ENCODE assay signal across 24 mouse cellular contexts in genomic region chr5:128958916-128959315, GRCm38 (mm10). TPM values are rescaled to one million over a fixed set of nuclear protein-coding genes. Genes with fewer than 3 reads are reported as not detected.
"Had no signal": no experiment of that assay in that cellular context is flagged by ENCODE, and none has a peak within 500 bp of the region (broad histone marks: within the 10 kb centered on the region; RNA-seq: fewer than 3 reads in every experiment).

No protein-coding gene starts in this region.

- H3K27ac ChIP-seq: embryonic facial prominence, embryonic 10.5 days; embryonic facial prominence, embryonic 12.5 days; embryonic facial prominence, embryonic 13.5 days; embryonic facial prominence, embryonic 15.5 days; forebrain, embryonic 10.5 days; forebrain, embryonic 12.5 days; forebrain, embryonic 13.5 days; forebrain, embryonic 15.5 days; gastrocnemius, adult 2 months; heart, adult 2 months had no signal

- H3K4me3 ChIP-seq: embryonic facial prominence, embryonic 10.5 days; embryonic facial prominence, embryonic 12.5 days; embryonic facial prominence, embryonic 13.5 days; embryonic facial prominence, embryonic 15.5 days; erythroblast, embryonic 14.5 days; forebrain, embryonic 10.5 days; forebrain, embryonic 12.5 days; forebrain, embryonic 13.5 days; forebrain, embryonic 15.5 days; gastrocnemius, adult 2 months; heart, adult 2 months had no signal

- H3K4me1 ChIP-seq: embryonic facial prominence, embryonic 10.5 days; embryonic facial prominence, embryonic 12.5 days; embryonic facial prominence, embryonic 13.5 days; embryonic facial prominence, embryonic 15.5 days; forebrain, embryonic 10.5 days; forebrain, embryonic 12.5 days; forebrain, embryonic 13.5 days; forebrain, embryonic 15.5 days had no signal

- H3K36me3 ChIP-seq: embryonic facial prominence, embryonic 10.5 days; embryonic facial prominence, embryonic 12.5 days; embryonic facial prominence, embryonic 13.5 days; embryonic facial prominence, embryonic 15.5 days; forebrain, embryonic 10.5 days; forebrain, embryonic 12.5 days; forebrain, embryonic 15.5 days had no signal

- H3K9ac ChIP-seq: embryonic facial prominence, embryonic 12.5 days; embryonic facial prominence, embryonic 13.5 days; embryonic facial prominence, embryonic 15.5 days; forebrain, embryonic 12.5 days; forebrain, embryonic 13.5 days; forebrain, embryonic 15.5 days; forebrain, postnatal 0 days had no signal

- DNase-seq: cerebellum, adult 9-11 months; cerebellum, postnatal 10 days; cerebellum, postnatal 14 days; cerebellum, postnatal 25 days; cerebellum, postnatal 36 days; embryo, embryonic 11 days; forebrain, postnatal 0 days; gastrocnemius, adult 2 months; gastrocnemius, postnatal 10 days; gastrocnemius, postnatal 14 days; gastrocnemius, postnatal 25 days; gastrocnemius, postnatal 36 days; heart, adult 11 months; heart, adult 18-20 months; heart, adult 2 months had no signal

- H3K27me3 ChIP-seq: embryonic facial prominence, embryonic 12.5 days; embryonic facial prominence, embryonic 15.5 days; forebrain, embryonic 12.5 days; forebrain, embryonic 13.5 days; forebrain, embryonic 15.5 days had no signal

RNA-seq across cellular contexts. Expression of gene Rimbp2, which starts 5.6 kb away (rescaled TPM):
- polyA plus RNA-seq: erythroblast, embryonic 14.5 days had no signal
